Mouse (Mus musculus) adrenal gland, postnatal 10 days (tissue): ENCODE data around the gene Rint1. TPM values are rescaled to one million over a fixed set of nuclear protein-coding genes. Genes with fewer than 3 reads are reported as not detected.

Experiments used
- DNase-seq: peaks from one replicate; pipeline ENCODE4 v3.0.0; 2021; ENCODE audit warnings: mixed read lengths
- total RNA-seq, 2 experiments: library from RNA; stranded (reverse); gene quantifications; 2 replicates each; pipeline ENCODE4 v1.2.3; 2021

The Rint1 gene
- total RNA-seq, 2 experiments from 2014 or later: 17.7 to 23.8 TPM

GRCm38 (mm10) chr5:23864054-23864965 lies 76.8 kb downstream of the Rint1 start:
- peak; percentile 34 for DNase-seq

- DNase-seq: no peak
Measured at GRCm38 (mm10) chr5:23865941-23866340, 78.4 kb downstream of the Rint1 start.

Other genes starting within 250 kb of the Rint1 start
- 10 to 100 TPM; 43.0 to 50.7 TPM for gene Srpk2, start 103.1 kb upstream of the Rint1 start, total RNA-seq
- 10 to 100 TPM; 20.0 to 22.3 TPM for gene Pus7, start 4.0 kb upstream of the Rint1 start, total RNA-seq
- 100 to 1,000 TPM; 117 TPM for gene Tomm7, start 56.5 kb downstream of the Rint1 start, total RNA-seq
- gene Fam126a, start 243.0 kb downstream of the Rint1 start, total RNA-seq: 10 to 100 TPM; 48.4 to 50.7 TPM